Mouse (Mus musculus) testis, adult 2 months (tissue): ENCODE measurements around the gene Hck. TPM values are rescaled to one million over a fixed set of nuclear protein-coding genes. Genes with fewer than 3 reads are reported as not detected.

Experiments
- H3K27ac ChIP-seq: fragments of 200-500 bp; 2 replicates; pipeline ENCODE4 v1.5.1; 2012; ENCODE audit warnings: low read depth, low read length; ENCODE audit not compliant: control insufficient read depth, insufficient read depth
- H3K27me3 ChIP-seq: fragments of 200-500 bp; 2 replicates; pipeline ENCODE4 v1.6.1; 2012; ENCODE audit warnings: mild to moderate bottlenecking, low read length, moderate library complexity; ENCODE audit not compliant: control insufficient read depth, insufficient read depth
- H3K36me3 ChIP-seq: fragments of 200-500 bp; 2 replicates; pipeline ENCODE4 v1.6.1; 2012; ENCODE audit warnings: mild to moderate bottlenecking, low read length; ENCODE audit not compliant: control insufficient read depth, insufficient read depth
- H3K4me1 ChIP-seq: fragments of 200-500 bp; 2 replicates; pipeline ENCODE4 v1.6.1; 2012; ENCODE audit warnings: low read length; ENCODE audit not compliant: control insufficient read depth, insufficient read depth
- H3K4me3 ChIP-seq: fragments of 200-500 bp; 2 replicates; pipeline ENCODE4 v1.5.1; 2012; ENCODE audit warnings: low read depth, mild to moderate bottlenecking, low read length, moderate library complexity, mixed read lengths; ENCODE audit not compliant: control insufficient read depth
- CTCF ChIP-seq: fragments of 200-500 bp; IDR thresholded peaks from 2 replicates; pipeline ENCODE4 v1.5.1; 2012; ENCODE audit warnings: low read depth, mild to moderate bottlenecking, inconsistent platforms, low read length, moderate library complexity; ENCODE audit not compliant: control insufficient read depth, insufficient read depth, insufficient replicate concordance
- POLR2A ChIP-seq: fragments of 200-500 bp; IDR thresholded peaks from 2 replicates; pipeline ENCODE4 v1.6.1; 2012; ENCODE audit warnings: low read depth, mild to moderate bottlenecking, inconsistent platforms, low read length, moderate library complexity; ENCODE audit not compliant: control insufficient read depth
- polyA plus RNA-seq: library from polyadenylated mRNA; depleted of rRNA; stranded (reverse); fragments of >200 nt; gene quantifications from 2 replicates; pipeline ENCODE4 v1.2.3, GENCODE M21; 2012

The Hck gene
- polyA plus RNA-seq, 1 experiment, result 0.17 TPM

DNA sequence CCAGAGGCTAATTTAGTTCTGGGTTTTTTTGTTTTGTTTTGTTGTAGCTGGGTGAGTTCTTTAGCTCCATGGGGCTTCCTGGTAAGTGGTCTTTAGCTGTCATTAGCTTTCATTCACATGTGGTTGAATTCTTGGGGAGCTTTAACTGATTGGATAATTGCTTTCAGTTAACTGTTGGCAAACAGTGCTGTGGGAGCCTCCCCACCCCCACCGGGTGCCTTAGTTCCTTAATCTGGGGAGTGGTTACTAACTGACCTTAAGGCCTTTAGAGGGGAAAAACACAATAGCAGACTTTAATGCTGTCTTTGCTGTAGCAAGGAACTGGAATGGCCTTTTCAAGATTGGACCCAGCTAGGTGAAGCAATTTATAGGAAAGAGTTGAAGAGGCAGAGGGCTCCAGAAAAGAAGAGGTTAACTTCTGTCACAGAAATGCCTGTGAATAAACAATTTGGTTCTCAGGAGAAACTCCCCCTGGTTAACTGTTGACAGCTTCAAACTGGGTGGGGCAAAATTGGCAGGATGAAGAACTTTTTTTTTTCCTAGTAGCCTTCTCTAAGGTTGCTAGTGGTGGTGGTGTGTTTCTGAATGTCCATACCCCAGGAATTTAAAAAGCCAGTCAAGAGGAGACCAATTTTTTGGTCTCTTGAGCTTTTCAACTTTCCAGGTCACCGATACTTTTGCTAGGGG, 60.0 kb downstream of the Hck start:
- no peak for TF ChIP-seq CTCF
- no peak for TF ChIP-seq POLR2A
- Histone ChIP-seq H3K4me3 (no peak overlapping the region), H3K27me3 (no peaks in the 10 kb centered on the region), H3K27ac (no peak overlapping the region), H3K36me3 (no peaks in the 10 kb centered on the region), H3K4me1 (no peaks in the 10 kb centered on the region; the same call in 1 of the 2 replicates)

GRCm38 (mm10) chr2:153170490-153171224, 62.4 kb downstream of the Hck start:
- no peaks in the 10 kb centered on the region; the same call in 1 of the 2 replicates for H3K4me1 ChIP-seq
- H3K27ac ChIP-seq, result no peak overlapping the region
- no peaks in the 10 kb centered on the region for H3K27me3 ChIP-seq
- H3K36me3 ChIP-seq, result no peaks in the 10 kb centered on the region
- H3K4me3 ChIP-seq, result no peak overlapping the region
- no peak for TF ChIP-seq POLR2A
- TF ChIP-seq CTCF, result no peak

- Histone ChIP-seq H3K27me3 (no peaks in the 10 kb centered on the region), H3K4me1 (no peaks in the 10 kb centered on the region; the same call in 1 of the 2 replicates), H3K27ac (no peak overlapping the region), H3K36me3 (no peaks in the 10 kb centered on the region), H3K4me3 (no peak overlapping the region)
- no peak for TF ChIP-seq POLR2A
- TF ChIP-seq CTCF, result no peak
Measured at GRCm38 (mm10) chr2:153171966-153172365, 63.7 kb downstream of the Hck start.

DNA sequence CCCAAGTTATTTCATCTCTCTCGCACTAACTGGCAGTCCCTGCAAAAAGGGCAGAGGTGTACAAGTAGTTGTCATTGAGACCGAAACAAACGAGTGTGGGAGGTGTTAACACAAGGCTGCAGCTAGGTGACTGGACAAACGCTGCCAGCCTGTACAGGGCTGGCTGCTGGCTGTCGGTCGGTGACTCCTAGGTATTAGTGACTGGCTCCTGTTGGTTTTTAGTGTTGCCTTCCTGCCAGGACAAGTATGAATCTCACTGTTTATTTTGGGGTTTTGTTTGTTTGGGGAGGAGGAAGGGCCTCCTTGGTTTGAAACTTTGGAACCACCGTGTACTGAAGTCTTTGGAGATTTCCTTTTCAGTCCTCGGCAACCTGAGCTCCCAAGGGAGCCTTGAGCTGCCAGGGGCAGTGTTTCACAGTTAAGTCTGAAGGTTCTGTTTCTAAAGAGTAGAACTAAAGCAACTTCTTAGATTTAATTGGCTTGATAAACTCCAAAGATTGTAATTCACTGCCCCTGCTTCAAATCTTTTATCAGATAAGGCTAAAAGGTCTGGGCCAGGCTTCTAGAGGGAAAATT, 67.8 kb downstream of the Hck start:
- H3K4me1 ChIP-seq, result no peaks in the 10 kb centered on the region
- H3K27me3 ChIP-seq, result no peaks in the 10 kb centered on the region
- peaks cover 2% of the 10 kb centered on the region; the same call in 1 of the 2 replicates for H3K36me3 ChIP-seq
- H3K4me3 ChIP-seq, result no peak overlapping the region
- TF ChIP-seq CTCF, result no peak
- TF ChIP-seq POLR2A, result no peak
- no peak overlapping the region for H3K27ac ChIP-seq

GRCm38 (mm10) chr2:153177188-153177587, 68.9 kb downstream of the Hck start:
- H3K27ac ChIP-seq, result no peak overlapping the region
- no peaks in the 10 kb centered on the region for H3K4me1 ChIP-seq
- no peak for TF ChIP-seq POLR2A
- no peak for TF ChIP-seq CTCF
- H3K27me3 ChIP-seq, result no peaks in the 10 kb centered on the region
- H3K36me3 ChIP-seq, result peaks cover 2% of the 10 kb centered on the region; the same call in 1 of the 2 replicates
- H3K4me3 ChIP-seq, result no peak overlapping the region

- peaks cover 2% of the 10 kb centered on the region; the same call in 1 of the 2 replicates for H3K36me3 ChIP-seq
- H3K4me1 ChIP-seq, result no peaks in the 10 kb centered on the region
- H3K27me3 ChIP-seq, result no peaks in the 10 kb centered on the region
- H3K27ac ChIP-seq, result no peak overlapping the region
- no peak overlapping the region for H3K4me3 ChIP-seq
- TF ChIP-seq POLR2A (no peak), CTCF (no peak)
Measured at GRCm38 (mm10) chr2:153179126-153179860, 71.0 kb downstream of the Hck start.

GRCm38 (mm10) chr2:153179961-153180360, 71.7 kb downstream of the Hck start:
- Histone ChIP-seq H3K27me3 (no peaks in the 10 kb centered on the region), H3K4me1 (no peaks in the 10 kb centered on the region), H3K36me3 (peaks cover 2% of the 10 kb centered on the region; the same call in 1 of the 2 replicates), H3K27ac (no peak overlapping the region), H3K4me3 (no peak overlapping the region)
- TF ChIP-seq CTCF (no peak), POLR2A (no peak)
